Mouse (Mus musculus) kidney, postnatal 0 days (tissue): ENCODE measurements around the gene Cd81. TPM values are rescaled to one million over a fixed set of nuclear protein-coding genes. Genes with fewer than 3 reads are reported as not detected.

ENCODE experiments used
- ATAC-seq: fragments of 200-750 bp; cut with Nextera tagmentation; replicated peaks from 2 replicates; pipeline ENCODE4 v1.8.0; 2017; ENCODE audit warnings: low read depth, moderate number of reproducible peaks, moderate TSS enrichment, moderate library complexity; ENCODE audit not compliant: low FRiP score
- DNase-seq: peaks from one replicate; pipeline ENCODE4 v3.0.0-alpha.2; 2016; ENCODE audit warnings: low spot score
- H3K27ac ChIP-seq: fragments of 300-500 bp; sonication (generic); 2 replicates; pipeline ENCODE4 v1.5.1; 2014; ENCODE audit warnings: mild to moderate bottlenecking
- H3K27me3 ChIP-seq: fragments of 300-500 bp; sonication (generic); 2 replicates; pipeline ENCODE4 v1.6.1; 2014; ENCODE audit warnings: low read length, mixed read lengths; ENCODE audit not compliant: insufficient read depth
- H3K36me3 ChIP-seq: fragments of 300-500 bp; sonication (generic); 2 replicates; pipeline ENCODE4 v1.6.1; 2014; ENCODE audit warnings: low read length, mixed read lengths; ENCODE audit not compliant: insufficient read depth
- H3K4me1 ChIP-seq: fragments of 300-500 bp; sonication (generic); replicated peaks from 2 replicates; pipeline ENCODE4 v1.6.1; 2014; ENCODE audit warnings: antibody characterized with exemption, low read length, mixed read lengths; ENCODE audit not compliant: insufficient read depth
- H3K4me2 ChIP-seq: fragments of 300-500 bp; sonication (generic); 2 replicates; pipeline ENCODE4 v1.6.1; 2014; ENCODE audit warnings: mild to moderate bottlenecking, low read length, moderate library complexity, mixed read lengths
- H3K4me3 ChIP-seq: fragments of 300-500 bp; sonication (generic); replicated peaks from 2 replicates; pipeline ENCODE4 v1.5.1; 2014; ENCODE audit warnings: low read depth, low read length
- H3K9ac ChIP-seq: fragments of 300-500 bp; sonication (generic); 2 replicates; pipeline ENCODE4 v1.6.1; 2014; ENCODE audit warnings: low read depth, low read length
- H3K9me3 ChIP-seq: fragments of 300-500 bp; sonication (generic); replicated peaks from 2 replicates; pipeline ENCODE4 v1.6.1; 2016; ENCODE audit warnings: low read length, inconsistent platforms, mixed read lengths
- CTCF ChIP-seq: IDR thresholded peaks from 2 replicates; pipeline ENCODE4 v1.5.1; 2016; ENCODE audit warnings: antibody characterized with exemption, low read depth, mild to moderate bottlenecking, moderate library complexity
- WGBS: fragments of 180-500 bp; shearing (Covaris S2); extraction: QIAGEN DNeasy Blood & Tissue Kit; methylation state at CpG from one replicate; pipeline ENCODE4 v1.1.7; 2014; 5-methylcytosine and 5-hydroxymethylcytosine counted together
- polyA plus RNA-seq: library from polyadenylated mRNA; unstranded; fragments of >200 nt; fragmentation: Nextera tagmentation; extraction: Ambion mirVana; gene quantifications from 2 replicates; pipeline ENCODE4 v1.2.1, GENCODE M21; 2015

Cd81 gene
- polyA plus RNA-seq, 1 experiment from 2014 or later = 621 TPM

GRCm38 (mm10) chr7:143038174-143038931 is 14.2 kb upstream of the Cd81 start:
- Histone ChIP-seq H3K27me3 (no peaks in the 10 kb centered on the region), H3K27ac (no peak overlapping the region), H3K4me3 (no peak overlapping the region), H3K9me3 (no peaks in the 10 kb centered on the region), H3K4me2 (no peak overlapping the region), H3K4me1 (peaks cover 18% of the 10 kb centered on the region), H3K36me3 (0 out of 2 replicates have a peak, but pooled peaks cover 3% of the 10 kb centered on the region), H3K9ac (no peak overlapping the region)
- no peak for TF ChIP-seq CTCF
- no peak for DNase-seq
- no peak for ATAC-seq
- WGBS = 88% methylated on average over 3 of the region's 3 CpGs

GRCm38 (mm10) chr7:143040561-143040960 is 12.0 kb upstream of the Cd81 start:
- H3K9me3 ChIP-seq = no peaks in the 10 kb centered on the region
- 97% methylated on average over 3 of the region's 3 CpGs for WGBS
- no peak for ATAC-seq

GRCm38 (mm10) chr7:143041138-143041822 is 11.3 kb upstream of the Cd81 start:
- H3K4me2 ChIP-seq = no peak overlapping the region
- no peak for TF ChIP-seq CTCF
- H3K9ac ChIP-seq = no peak overlapping the region
- H3K27me3 ChIP-seq = no peaks in the 10 kb centered on the region
- no peaks in the 10 kb centered on the region for H3K9me3 ChIP-seq
- peak; percentile 42 for DNase-seq
- H3K4me1 ChIP-seq = peaks cover 19% of the 10 kb centered on the region
- H3K27ac ChIP-seq = peak overlapping the region; percentile 75
- no peak for ATAC-seq
- 63% methylated on average over 3 of the region's 3 CpGs for WGBS
- no peaks in the 10 kb centered on the region for H3K36me3 ChIP-seq
- H3K4me3 ChIP-seq = no peak overlapping the region

More at GRCm38 (mm10) chr7:143040561-143040960, 12.0 kb upstream of the Cd81 start:
- no peak overlapping the region for H3K4me2 ChIP-seq
- no peak overlapping the region; the same call in 1 of the 2 replicates for H3K27ac ChIP-seq
- no peak overlapping the region for H3K9ac ChIP-seq
- peaks cover 19% of the 10 kb centered on the region for H3K4me1 ChIP-seq
- TF ChIP-seq CTCF = no peak
- H3K36me3 ChIP-seq = no peaks in the 10 kb centered on the region
- H3K27me3 ChIP-seq = no peaks in the 10 kb centered on the region
- DNase-seq = no peak
- no peak overlapping the region for H3K4me3 ChIP-seq

- ATAC-seq = peak; percentile 59
- H3K4me1 ChIP-seq = peaks cover 19% of the 10 kb centered on the region
Observed at GRCm38 (mm10) chr7:143042089-143042488, 10.4 kb upstream of the Cd81 start.

GRCm38 (mm10) chr7:143042897-143043300 is 9.6 kb upstream of the Cd81 start:
- Histone ChIP-seq H3K27me3 (no peaks in the 10 kb centered on the region), H3K4me1 (peaks cover 19% of the 10 kb centered on the region), H3K27ac (peak overlapping the region; percentile 65), H3K4me3 (no peak overlapping the region), H3K36me3 (no peaks in the 10 kb centered on the region), H3K9me3 (no peaks in the 10 kb centered on the region), H3K4me2 (no peak overlapping the region), H3K9ac (no peak overlapping the region)
- no peak for ATAC-seq
- no peak for TF ChIP-seq CTCF
- DNase-seq = no peak
- WGBS = 68% methylated on average over 3 of the region's 3 CpGs

More at GRCm38 (mm10) chr7:143042089-143042488, 10.4 kb upstream of the Cd81 start:
- peak overlapping the region; percentile 75 for H3K27ac ChIP-seq
- TF ChIP-seq CTCF = no peak
- no peaks in the 10 kb centered on the region for H3K9me3 ChIP-seq
- no peak overlapping the region for H3K4me3 ChIP-seq
- no peaks in the 10 kb centered on the region for H3K36me3 ChIP-seq
- no peaks in the 10 kb centered on the region for H3K27me3 ChIP-seq
- H3K4me2 ChIP-seq = no peak overlapping the region
- H3K9ac ChIP-seq = 0 out of 2 replicates have a peak overlapping the region, but pooled peaks have one; percentile 4
- DNase-seq = peak; percentile 77
- WGBS = 37% methylated on average over 3 of the region's 3 CpGs

- Histone ChIP-seq H3K4me1 (peaks cover 19% of the 10 kb centered on the region), H3K9ac (no peak overlapping the region), H3K4me2 (no peak overlapping the region), H3K4me3 (no peak overlapping the region), H3K27ac (no peak overlapping the region), H3K36me3 (no peaks in the 10 kb centered on the region), H3K9me3 (no peaks in the 10 kb centered on the region), H3K27me3 (no peaks in the 10 kb centered on the region)
- 94% methylated on average over 2 of the region's 2 CpGs for WGBS
- no peak for DNase-seq
- ATAC-seq = no peak
- TF ChIP-seq CTCF = no peak
Observed at GRCm38 (mm10) chr7:143044049-143044825, 8.3 kb upstream of the Cd81 start.
